Mouse (Mus musculus): ENCODE results near the gene Cyp2j7. TPM values are rescaled to one million over a fixed set of nuclear protein-coding genes. Genes with fewer than 3 reads are reported as not detected.

Cyp2j7 gene
- polyA plus RNA-seq (2017; shearing (Covaris generic)) = not detected

GRCm38 (mm10) chr4:96236559-96236958 is at the start of gene Cyp2j7:
Gene Cyp2j7, minus strand, starts transcription at chr4:96236659.

Other genes with a start within 250 kb of the Cyp2j7 start
- gene Cyp2j13, start 159.1 kb downstream of the Cyp2j7 start, polyA plus RNA-seq (2017; shearing (Covaris generic)) = not detected
- gene Cyp2j12, start 95.5 kb downstream of the Cyp2j7 start, polyA plus RNA-seq (2017; shearing (Covaris generic)) = not detected
- gene Cyp2j11, start 112.0 kb upstream of the Cyp2j7 start, polyA plus RNA-seq (2017; shearing (Covaris generic)) = not detected

Data from effector memory CD4-positive, alpha-beta T cell, adult 7 months (primary cell).